Mouse (Mus musculus): ENCODE results near the gene Clk4. TPM values are rescaled to one million over a fixed set of nuclear protein-coding genes. Genes with fewer than 3 reads are reported as not detected.

Clk4 gene
- polyA plus RNA-seq, 1 experiment: 27.7 TPM

DNA sequence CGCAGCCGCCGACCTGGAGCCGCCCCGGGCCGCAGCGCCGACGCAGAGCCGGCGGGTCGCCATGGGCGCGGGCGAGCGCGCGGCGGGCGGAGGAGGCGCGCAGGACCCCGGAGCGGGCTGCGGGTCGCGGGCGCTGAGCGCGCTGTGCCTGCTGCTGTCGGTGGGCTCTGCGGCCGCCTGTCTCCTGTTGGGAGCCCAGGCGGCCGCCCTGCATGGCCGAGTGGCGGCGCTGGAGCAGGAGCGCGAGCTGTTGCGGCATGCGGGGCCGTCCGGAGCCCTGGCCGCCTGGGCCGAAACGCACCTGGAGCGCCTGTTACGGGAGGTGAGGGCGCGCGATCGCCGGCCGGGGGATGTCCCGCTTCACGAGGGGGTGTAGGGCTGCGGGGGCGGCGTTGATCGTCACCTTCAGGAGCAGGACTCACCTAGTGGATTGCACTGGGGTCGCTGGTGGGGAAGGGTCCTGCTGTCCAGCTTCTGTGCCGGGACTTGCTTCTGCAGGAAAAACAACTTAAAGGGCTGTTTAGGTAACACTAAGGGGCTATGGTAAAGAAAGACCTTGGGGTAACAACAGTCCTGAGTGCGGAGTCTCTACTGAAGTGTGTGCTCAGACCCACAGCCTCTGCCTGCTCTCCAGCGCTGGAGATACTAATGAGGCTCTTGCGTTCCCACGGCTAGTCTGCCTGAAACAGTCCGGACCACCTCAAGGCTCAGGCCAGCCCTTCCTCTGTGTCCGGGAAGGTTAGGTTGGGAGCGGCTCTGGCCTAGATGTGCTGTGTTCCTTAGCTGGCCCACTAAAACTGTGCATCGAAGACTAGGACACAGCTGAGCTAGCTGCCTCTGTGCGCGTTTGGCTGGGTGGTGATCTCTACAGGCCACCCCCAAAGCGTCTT lies 28.8 kb downstream of the Clk4 start:
- Histone ChIP-seq H3K4me3 (ENCODE audit: insufficient read depth, low read depth, low read length) (peak overlapping the region; percentile 99), H3K27ac (replicated peaks; ENCODE audit: low read depth, low read length) (no peak overlapping the region), H3K4me1 (ENCODE audit: control insufficient read depth, insufficient read depth, insufficient read length, low read length) (no peaks in the 10 kb centered on the region)

DNA sequence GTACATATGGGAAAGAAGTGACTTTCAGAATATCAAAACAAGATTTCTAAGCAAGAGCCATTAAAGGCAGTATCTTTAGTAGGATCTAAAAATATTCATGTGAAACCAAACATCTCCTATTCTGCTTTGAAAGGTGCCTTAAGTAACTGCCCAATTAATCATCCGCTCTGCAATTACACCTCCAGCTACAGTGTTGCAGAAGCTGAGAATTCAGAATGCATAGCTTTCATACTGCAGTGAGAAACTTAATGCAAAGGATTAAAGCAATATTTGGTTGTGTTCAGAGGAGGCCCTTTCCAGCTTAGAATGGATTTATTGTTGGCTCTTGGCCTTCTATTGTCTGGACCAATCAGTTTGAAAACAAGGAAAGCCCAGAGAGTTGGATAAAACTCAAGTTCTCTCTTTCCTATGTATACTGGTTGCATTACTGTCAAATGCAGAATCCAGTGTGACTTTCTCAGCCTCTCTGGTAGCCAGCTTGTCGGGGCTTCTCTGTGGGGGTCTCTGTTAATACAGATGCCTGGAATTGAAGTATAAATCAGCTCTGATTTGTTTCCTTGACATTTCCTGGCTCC lies 32.5 kb downstream of the Clk4 start:
- H3K4me1 ChIP-seq (ENCODE audit: control insufficient read depth, insufficient read depth, insufficient read length, low read length): no peaks in the 10 kb centered on the region
- H3K4me3 ChIP-seq (ENCODE audit: insufficient read depth, low read depth, low read length): no peak overlapping the region
- H3K27ac ChIP-seq (replicated peaks; ENCODE audit: low read depth, low read length): no peak overlapping the region

DNA sequence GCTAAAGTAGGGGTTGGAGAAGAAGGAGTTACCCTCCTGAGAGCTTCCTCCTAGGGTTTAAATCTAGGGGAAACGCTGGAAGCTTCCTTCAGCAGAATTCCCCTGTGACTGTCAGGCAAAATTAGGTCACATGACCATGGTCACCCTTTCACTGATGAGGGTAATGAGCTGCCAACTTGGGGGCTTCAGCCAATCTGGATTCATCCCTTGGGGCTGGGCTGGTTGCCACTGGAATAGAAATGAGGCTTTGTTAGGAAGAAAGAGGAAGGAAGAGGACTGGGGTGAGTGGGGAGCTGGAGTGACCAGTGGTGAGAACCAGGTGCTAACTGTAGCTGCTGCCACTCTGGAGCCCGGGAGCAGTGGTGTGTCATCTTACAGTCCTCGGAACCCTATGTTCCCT lies 34.2 kb downstream of the Clk4 start:
- no peaks in the 10 kb centered on the region for H3K4me1 ChIP-seq (ENCODE audit: control insufficient read depth, insufficient read depth, insufficient read length, low read length)
- no peak overlapping the region for H3K4me3 ChIP-seq (ENCODE audit: insufficient read depth, low read depth, low read length)
- H3K27ac ChIP-seq (replicated peaks; ENCODE audit: low read depth, low read length): no peak overlapping the region

DNA sequence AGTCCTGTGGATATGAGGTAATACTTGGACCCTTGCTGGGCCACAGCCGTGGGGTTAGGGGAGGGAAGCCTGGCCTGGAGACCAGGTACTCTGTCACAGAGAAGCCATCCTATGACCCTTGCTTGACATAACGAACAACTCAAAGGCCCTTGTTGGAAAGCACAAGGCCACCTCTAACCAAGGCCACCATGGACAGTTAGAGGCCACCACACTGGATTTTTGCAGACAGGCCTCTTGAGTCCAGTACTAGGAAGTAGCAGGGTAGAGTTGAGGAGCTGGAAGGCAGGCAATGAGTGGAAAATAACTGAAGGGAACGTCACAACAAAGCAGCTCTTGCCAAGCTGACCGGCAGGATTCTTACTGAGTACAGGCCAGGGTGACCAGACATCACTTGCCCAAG lies 37.2 kb downstream of the Clk4 start:
- no peak overlapping the region for H3K27ac ChIP-seq (replicated peaks; ENCODE audit: low read depth, low read length)
- no peak overlapping the region for H3K4me3 ChIP-seq (ENCODE audit: insufficient read depth, low read depth, low read length)
- no peaks in the 10 kb centered on the region for H3K4me1 ChIP-seq (ENCODE audit: control insufficient read depth, insufficient read depth, insufficient read length, low read length)

DNA sequence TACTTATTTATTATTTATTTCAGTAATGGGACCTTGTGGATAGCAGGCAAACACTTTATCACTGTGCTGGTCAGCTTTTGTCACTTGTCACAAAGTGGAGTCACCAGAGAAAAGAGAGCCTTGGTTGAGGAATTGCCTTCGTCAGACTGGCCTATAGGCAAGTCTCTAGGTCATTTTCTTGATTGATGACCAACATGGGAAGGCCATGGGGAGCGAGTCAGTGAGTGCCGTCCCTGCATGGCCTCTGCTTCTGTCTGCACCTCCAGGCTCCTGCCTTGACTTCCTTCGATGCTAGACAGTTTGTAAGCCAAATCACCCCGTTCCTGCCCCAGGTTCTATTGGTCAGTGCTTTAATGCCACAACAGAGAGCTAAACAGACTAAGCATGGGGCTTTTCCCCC lies 40.9 kb downstream of the Clk4 start:
- no peak overlapping the region for H3K4me3 ChIP-seq (ENCODE audit: insufficient read depth, low read depth, low read length)
- H3K4me1 ChIP-seq (ENCODE audit: control insufficient read depth, insufficient read depth, insufficient read length, low read length): no peaks in the 10 kb centered on the region
- H3K27ac ChIP-seq (replicated peaks; ENCODE audit: low read depth, low read length): no peak overlapping the region

DNA sequence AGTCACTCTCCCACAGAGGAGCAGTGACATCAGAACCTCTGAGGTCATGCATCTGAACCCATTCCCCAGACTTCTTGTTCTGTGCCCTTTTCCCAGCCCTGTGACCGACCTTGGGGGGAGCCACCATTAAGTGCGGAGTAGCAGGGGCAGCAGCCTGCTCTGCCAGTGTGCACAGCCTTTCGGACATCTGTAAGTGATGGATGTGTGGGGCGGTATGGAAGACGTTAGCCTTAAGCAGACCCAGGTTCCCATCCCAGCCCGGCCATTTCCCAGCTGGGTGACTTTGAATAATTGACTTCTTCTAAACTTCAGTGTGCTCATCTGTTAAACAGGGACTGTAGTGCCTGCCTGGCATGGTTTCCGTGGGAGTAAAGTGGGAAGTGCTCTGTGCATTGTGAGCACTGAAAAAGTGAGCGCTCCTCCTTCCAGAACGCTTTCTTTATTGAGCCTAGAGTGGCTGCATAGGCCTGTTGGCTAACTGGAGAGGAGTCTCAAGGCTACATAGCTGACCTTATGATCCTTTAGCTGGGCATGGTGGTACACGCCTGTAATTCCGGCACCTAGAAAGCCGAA lies 42.5 kb downstream of the Clk4 start:
- Histone ChIP-seq H3K4me3 (ENCODE audit: insufficient read depth, low read depth, low read length) (no peak overlapping the region), H3K27ac (replicated peaks; ENCODE audit: low read depth, low read length) (no peak overlapping the region), H3K4me1 (ENCODE audit: control insufficient read depth, insufficient read depth, insufficient read length, low read length) (no peaks in the 10 kb centered on the region)

DNA sequence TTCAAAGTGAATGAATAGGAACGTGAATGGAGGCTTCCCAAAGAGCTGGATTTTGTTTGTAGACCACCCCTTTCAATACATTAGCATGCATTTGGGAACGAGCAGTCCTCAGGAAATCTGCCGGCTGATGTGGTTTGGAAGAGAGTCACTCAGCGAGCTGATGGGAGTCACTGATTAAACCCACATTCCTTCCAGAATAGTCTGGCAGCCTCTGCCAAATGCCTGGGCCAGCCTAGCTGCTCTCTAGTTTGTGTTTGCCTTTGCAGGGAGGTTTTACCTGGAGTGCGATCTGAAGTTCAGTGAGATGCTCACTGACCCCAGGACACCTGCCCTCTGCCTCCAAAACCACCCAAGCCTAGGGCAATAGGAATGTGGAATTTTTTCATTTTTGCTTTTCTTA lies 46.8 kb downstream of the Clk4 start:
- H3K27ac ChIP-seq (replicated peaks; ENCODE audit: low read depth, low read length): no peak overlapping the region
- no peak overlapping the region for H3K4me3 ChIP-seq (ENCODE audit: insufficient read depth, low read depth, low read length)
- no peaks in the 10 kb centered on the region for H3K4me1 ChIP-seq (ENCODE audit: control insufficient read depth, insufficient read depth, insufficient read length, low read length)

DNA sequence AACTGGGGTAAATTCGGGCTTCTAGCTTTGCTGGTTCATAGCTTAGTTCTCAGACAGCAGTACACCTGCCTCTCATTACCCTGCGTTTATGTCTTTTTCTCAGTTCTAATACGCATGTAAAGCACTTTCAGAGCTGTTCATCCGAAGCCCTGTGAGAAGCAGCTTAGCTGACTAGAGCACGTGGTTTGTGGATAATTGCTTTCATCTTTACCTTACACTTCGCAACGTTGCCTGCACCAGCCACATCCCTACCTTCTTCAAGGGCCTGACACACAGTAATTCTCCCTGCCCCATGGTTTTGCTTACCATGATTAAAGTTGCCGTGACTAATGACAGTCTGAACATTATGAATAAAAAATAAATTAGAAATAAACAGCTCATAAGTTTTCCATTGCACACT lies 50.3 kb downstream of the Clk4 start:
- no peaks in the 10 kb centered on the region for H3K4me1 ChIP-seq (ENCODE audit: control insufficient read depth, insufficient read depth, insufficient read length, low read length)
- H3K27ac ChIP-seq (replicated peaks; ENCODE audit: low read depth, low read length): no peak overlapping the region
- no peak overlapping the region for H3K4me3 ChIP-seq (ENCODE audit: insufficient read depth, low read depth, low read length)

DNA sequence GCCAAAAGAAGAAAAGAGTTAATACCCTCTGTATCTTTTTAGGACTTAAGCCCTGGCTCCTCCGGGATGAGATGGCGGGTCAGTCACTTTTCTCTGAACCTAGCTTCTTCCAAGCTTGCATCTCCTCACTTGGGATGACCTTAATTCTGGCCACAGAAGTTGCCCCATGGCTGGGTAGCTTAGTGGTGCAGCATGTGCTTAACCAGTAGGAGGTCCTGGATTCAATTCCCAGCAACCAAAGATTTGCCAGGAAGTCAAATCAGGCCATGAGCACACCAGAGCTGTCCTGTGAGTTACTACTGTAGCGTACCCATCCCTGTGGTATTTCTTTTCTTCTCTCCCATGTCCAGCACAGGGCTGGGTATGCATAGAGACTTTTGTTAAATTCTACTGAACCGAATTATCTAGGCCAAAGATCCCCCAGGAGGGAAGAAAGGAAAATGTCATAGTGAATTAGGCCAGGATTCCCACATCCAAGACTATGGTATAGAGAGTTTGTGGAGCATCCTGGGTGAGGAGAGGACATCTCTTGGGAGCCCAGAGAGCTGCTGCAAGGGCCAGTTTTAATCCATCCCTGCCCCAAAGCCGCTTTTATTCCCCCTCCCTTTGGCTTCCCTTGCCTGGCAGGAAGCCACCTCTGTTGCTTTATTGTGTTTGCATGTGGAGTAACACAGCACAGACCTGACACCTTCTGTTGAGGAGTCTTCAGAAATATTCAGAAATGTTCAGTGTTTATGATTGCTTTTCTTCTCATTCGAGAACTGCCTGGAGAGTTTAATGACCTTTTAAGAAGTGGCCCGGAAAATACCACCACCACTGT lies 54.7 kb downstream of the Clk4 start:
- H3K27ac ChIP-seq (replicated peaks; ENCODE audit: low read depth, low read length): no peak overlapping the region

DNA sequence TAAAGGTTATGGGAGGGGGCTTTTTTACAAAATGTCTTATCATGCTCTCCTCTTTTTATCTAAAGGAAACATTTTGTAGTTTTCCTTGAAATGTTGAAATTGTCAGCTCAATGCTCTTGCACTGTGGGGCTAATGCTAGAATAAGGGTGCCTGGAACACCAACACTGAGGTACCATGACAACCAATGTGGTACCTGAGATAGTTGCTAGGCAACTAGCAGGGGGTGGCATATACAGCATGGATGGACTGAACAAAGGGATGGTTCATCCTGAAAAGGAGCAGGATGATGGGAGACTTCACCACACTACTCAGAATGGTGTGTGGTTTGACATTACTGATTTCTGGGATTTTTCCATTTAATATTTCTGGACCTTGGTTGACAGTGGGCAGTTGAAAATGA lies 59.1 kb downstream of the Clk4 start:
- no peak overlapping the region for H3K27ac ChIP-seq (replicated peaks; ENCODE audit: low read depth, low read length)
- no peak overlapping the region for H3K4me3 ChIP-seq (ENCODE audit: insufficient read depth, low read depth, low read length)
- no peaks in the 10 kb centered on the region for H3K4me1 ChIP-seq (ENCODE audit: control insufficient read depth, insufficient read depth, insufficient read length, low read length)

More for the DNA sequence above, 54.7 kb downstream of the Clk4 start:
- H3K4me3 ChIP-seq (ENCODE audit: insufficient read depth, low read depth, low read length): no peak overlapping the region
- H3K4me1 ChIP-seq (ENCODE audit: control insufficient read depth, insufficient read depth, insufficient read length, low read length): no peaks in the 10 kb centered on the region

DNA sequence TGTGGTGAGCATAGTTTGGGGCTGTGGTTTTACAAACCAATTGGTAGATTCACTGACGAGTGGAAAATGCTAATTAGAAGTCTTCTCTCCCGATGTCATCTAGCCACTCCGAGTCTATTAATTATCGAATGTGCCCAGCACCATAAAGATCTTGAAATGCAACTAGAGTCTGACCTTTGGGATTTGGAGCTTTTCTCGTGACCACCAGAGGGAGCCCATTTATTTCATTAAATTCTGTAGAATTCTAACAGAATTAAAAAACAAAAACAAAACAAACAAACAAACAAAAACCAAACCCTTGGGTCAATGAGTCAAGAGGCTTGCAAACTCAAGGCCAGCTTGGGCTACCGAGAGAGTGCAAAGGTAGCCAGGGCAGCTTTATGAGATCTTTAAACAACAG lies 65.4 kb downstream of the Clk4 start:
- H3K27ac ChIP-seq (replicated peaks; ENCODE audit: low read depth, low read length): no peak overlapping the region
- H3K4me1 ChIP-seq (ENCODE audit: control insufficient read depth, insufficient read depth, insufficient read length, low read length): no peaks in the 10 kb centered on the region
- no peak overlapping the region for H3K4me3 ChIP-seq (ENCODE audit: insufficient read depth, low read depth, low read length)

DNA sequence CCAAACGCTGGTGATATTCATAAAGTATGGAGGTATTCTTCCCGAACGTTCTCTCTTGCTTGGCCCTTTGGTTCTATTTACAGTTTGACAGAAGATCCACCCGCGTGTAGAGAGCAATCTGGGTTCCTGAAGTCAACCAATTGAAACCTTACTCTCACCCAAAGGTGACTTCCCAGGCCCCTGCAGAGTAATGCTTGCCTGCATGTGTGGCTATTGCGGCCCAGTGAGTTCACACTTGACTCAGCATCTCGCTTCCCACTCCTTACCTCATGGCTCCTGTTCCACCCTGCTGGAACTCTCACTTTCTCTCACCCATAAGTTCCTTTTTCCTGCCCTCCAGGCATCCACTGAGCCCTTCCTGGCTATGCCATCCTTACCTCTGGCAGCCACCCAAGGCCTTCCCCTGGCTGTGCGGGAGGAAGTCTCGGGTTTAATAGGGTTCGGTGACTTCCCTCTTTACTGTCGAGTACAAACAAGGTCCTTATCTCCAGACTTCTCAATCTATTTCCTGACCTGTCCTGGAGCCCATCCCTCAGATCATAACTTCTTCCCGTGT lies 66.9 kb downstream of the Clk4 start:
- Histone ChIP-seq H3K4me1 (ENCODE audit: control insufficient read depth, insufficient read depth, insufficient read length, low read length) (no peaks in the 10 kb centered on the region), H3K27ac (replicated peaks; ENCODE audit: low read depth, low read length) (no peak overlapping the region), H3K4me3 (ENCODE audit: insufficient read depth, low read depth, low read length) (no peak overlapping the region)

DNA sequence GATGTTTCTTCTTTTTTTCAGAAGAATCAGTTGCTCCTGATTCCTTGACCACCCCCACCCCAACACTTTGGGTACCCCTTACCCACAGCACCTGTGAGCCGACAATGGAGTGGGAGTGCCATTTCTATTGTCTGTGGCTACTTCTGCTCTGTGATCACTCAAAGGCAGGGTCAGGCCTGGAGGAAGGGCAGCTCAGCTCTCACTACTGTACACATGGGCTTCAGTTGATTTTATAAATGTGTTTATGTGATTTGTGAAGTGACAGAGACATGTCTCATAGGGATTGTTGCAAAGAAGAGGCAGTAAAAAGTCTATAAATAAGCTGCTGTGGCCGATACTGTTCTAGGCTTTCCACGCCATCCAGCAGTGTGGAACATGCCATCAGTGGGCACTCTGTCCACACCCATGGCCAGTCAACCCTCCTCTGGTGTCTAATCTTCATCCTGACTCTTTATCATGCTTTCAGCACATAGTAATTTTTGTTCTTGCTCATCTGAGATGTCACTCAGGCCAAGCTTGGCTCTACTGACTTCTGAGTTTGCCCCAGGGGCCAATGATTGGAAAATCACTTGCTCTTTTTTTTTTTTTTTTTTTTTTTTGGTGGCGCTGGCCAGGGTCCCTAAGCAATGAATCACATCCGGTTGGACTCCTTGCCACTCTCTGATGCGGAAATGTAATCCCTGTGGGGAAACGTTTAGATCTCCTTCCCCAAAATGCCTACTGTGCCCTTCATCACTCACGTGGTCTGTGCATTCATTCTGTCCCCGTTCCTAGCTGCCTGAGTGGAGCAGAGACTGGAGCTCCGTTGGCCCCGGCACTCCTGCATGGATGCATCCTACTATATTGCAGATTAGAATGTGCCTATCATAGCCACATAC lies 68.5 kb downstream of the Clk4 start:
- no peak overlapping the region for H3K4me3 ChIP-seq (ENCODE audit: insufficient read depth, low read depth, low read length)
- H3K27ac ChIP-seq (replicated peaks; ENCODE audit: low read depth, low read length): no peak overlapping the region
- H3K4me1 ChIP-seq (ENCODE audit: control insufficient read depth, insufficient read depth, insufficient read length, low read length): no peaks in the 10 kb centered on the region
